Mouse (Mus musculus): ENCODE data around the gene Lce1a2. TPM values are rescaled to one million over a fixed set of nuclear protein-coding genes. Genes with fewer than 3 reads are reported as not detected.

The Lce1a2 gene
- polyA plus RNA-seq (2017; shearing (Covaris generic)): not detected

GRCm38 (mm10) chr3:92670215-92670614 is at the start of gene Lce1a2:
TSS of gene Lce1a2 (minus strand) at chr3:92670315.

GRCm38 (mm10) chr3:92708974-92709373 is 38.9 kb upstream of the Lce1a2 start, which contains the start of gene Lce1e:
TSS of gene Lce1e (minus strand) at chr3:92709074.

GRCm38 (mm10) chr3:92687110-92687509 is 17.0 kb upstream of the Lce1a2 start, which contains the start of gene Lce1d:
TSS of gene Lce1d (minus strand) at chr3:92687210.

GRCm38 (mm10) chr3:92678947-92679346 is 8.8 kb upstream of the Lce1a2 start, which contains the start of gene Lce1c:
TSS of gene Lce1c (plus strand) at chr3:92679247.

GRCm38 (mm10) chr3:92656826-92657225 is 13.3 kb downstream of the Lce1a2 start, which contains the start of gene Lce1b:
TSS of gene Lce1b (minus strand) at chr3:92656926.

GRCm38 (mm10) chr3:92648207-92648606 is 21.9 kb downstream of the Lce1a2 start, which contains the start of gene Lce1a1:
TSS of gene Lce1a1 (minus strand) at chr3:92648307.

GRCm38 (mm10) chr3:92621560-92621959 is 48.6 kb downstream of the Lce1a2 start, which contains the start of gene Lce6a:
TSS of gene Lce6a (minus strand) at chr3:92621660.

Other genes starting within 250 kb of the Lce1a2 start
- gene Gm9774, start 240.9 kb downstream of the Lce1a2 start, polyA plus RNA-seq (2017; shearing (Covaris generic)): 24.6 TPM
- gene Sprr2k, start 237.7 kb downstream of the Lce1a2 start, polyA plus RNA-seq (2017; shearing (Covaris generic)): not detected
- not detected for gene Sprr1b, start 231.5 kb downstream of the Lce1a2 start, polyA plus RNA-seq (2017; shearing (Covaris generic))
- gene Sprr3, start 211.6 kb downstream of the Lce1a2 start, polyA plus RNA-seq (2017; shearing (Covaris generic)): not detected
- gene Sprr1a, start 184.4 kb downstream of the Lce1a2 start, polyA plus RNA-seq (2017; shearing (Covaris generic)): not detected
- gene Sprr4, start 169.8 kb downstream of the Lce1a2 start, polyA plus RNA-seq (2017; shearing (Covaris generic)): not detected
- not detected for gene 2310046K23Rik, start 135.8 kb downstream of the Lce1a2 start, polyA plus RNA-seq (2017; shearing (Covaris generic))
- gene Ivl, start 96.6 kb downstream of the Lce1a2 start, polyA plus RNA-seq (2017; shearing (Covaris generic)): not detected
- gene Smcp, start 81.3 kb downstream of the Lce1a2 start, polyA plus RNA-seq (2017; shearing (Covaris generic)): not detected
- gene 2210017I01Rik, start 62.8 kb downstream of the Lce1a2 start, polyA plus RNA-seq (2017; shearing (Covaris generic)): not detected
- gene Lce6a, start 48.7 kb downstream of the Lce1a2 start, polyA plus RNA-seq (2017; shearing (Covaris generic)): not detected
- gene Lce1a1, start 22.0 kb downstream of the Lce1a2 start, polyA plus RNA-seq (2017; shearing (Covaris generic)): not detected
- not detected for gene Lce1b, start 13.4 kb downstream of the Lce1a2 start, polyA plus RNA-seq (2017; shearing (Covaris generic))
- gene Lce1c, start 8.9 kb upstream of the Lce1a2 start, polyA plus RNA-seq (2017; shearing (Covaris generic)): not detected
- not detected for gene Lce1d, start 16.9 kb upstream of the Lce1a2 start, polyA plus RNA-seq (2017; shearing (Covaris generic))
- not detected for gene Lce1e, start 38.8 kb upstream of the Lce1a2 start, polyA plus RNA-seq (2017; shearing (Covaris generic))
- not detected for gene Lce1f, start 50.0 kb upstream of the Lce1a2 start, polyA plus RNA-seq (2017; shearing (Covaris generic))
- not detected for gene Gm38119, start 68.8 kb upstream of the Lce1a2 start, polyA plus RNA-seq (2017; shearing (Covaris generic))
- gene Lce1g, start 82.0 kb upstream of the Lce1a2 start, polyA plus RNA-seq (2017; shearing (Covaris generic)): not detected
- not detected for gene Lce1h, start 94.8 kb upstream of the Lce1a2 start, polyA plus RNA-seq (2017; shearing (Covaris generic))
- not detected for gene Lce1i, start 108.6 kb upstream of the Lce1a2 start, polyA plus RNA-seq (2017; shearing (Covaris generic))
- not detected for gene Lce1j, start 120.2 kb upstream of the Lce1a2 start, polyA plus RNA-seq (2017; shearing (Covaris generic))
- gene Lce1k, start 137.6 kb upstream of the Lce1a2 start, polyA plus RNA-seq (2017; shearing (Covaris generic)): not detected
- gene Kprp, start 156.9 kb upstream of the Lce1a2 start, polyA plus RNA-seq (2017; shearing (Covaris generic)): not detected
- gene Lce1l, start 181.0 kb upstream of the Lce1a2 start, polyA plus RNA-seq (2017; shearing (Covaris generic)): not detected
- not detected for gene 2310050C09Rik, start 199.9 kb upstream of the Lce1a2 start, polyA plus RNA-seq (2017; shearing (Covaris generic))

Data from CD4-positive, CD25-positive, alpha-beta regulatory T cell (primary cell).